Mouse (Mus musculus) thymus, adult 2 months (tissue): ENCODE measurements around the gene Olfr15. TPM values are rescaled to one million over a fixed set of nuclear protein-coding genes. Genes with fewer than 3 reads are reported as not detected.

Source experiments
- DNase-seq: peaks from one replicate; pipeline ENCODE4 v3.0.0; 2021
- H3K27ac ChIP-seq: fragments of 200-500 bp; 2 replicates; pipeline ENCODE4 v1.5.1; 2012; ENCODE audit warnings: low read length, control low read depth; ENCODE audit not compliant: control insufficient read depth, insufficient read depth
- H3K27me3 ChIP-seq: fragments of 200-500 bp; 2 replicates; pipeline ENCODE4 v1.6.1; 2012; ENCODE audit warnings: mild to moderate bottlenecking, low read length, moderate library complexity, mixed read lengths; ENCODE audit not compliant: control insufficient read depth, insufficient read depth
- H3K36me3 ChIP-seq: fragments of 200-500 bp; 2 replicates; pipeline ENCODE4 v1.6.1; 2012; ENCODE audit warnings: mild to moderate bottlenecking, low read length, moderate library complexity; ENCODE audit not compliant: control insufficient read depth, insufficient read depth
- H3K4me1 ChIP-seq: fragments of 200-500 bp; replicated peaks from 2 replicates; pipeline ENCODE4 v1.6.1; 2012; ENCODE audit warnings: low read length; ENCODE audit not compliant: control insufficient read depth, insufficient read depth
- H3K4me3 ChIP-seq: fragments of 200-500 bp; 2 replicates; pipeline ENCODE4 v1.5.1; 2012; ENCODE audit warnings: mild to moderate bottlenecking, low read length, control low read depth, moderate library complexity; ENCODE audit not compliant: control insufficient read depth, insufficient read depth
- CTCF ChIP-seq: fragments of 200-500 bp; IDR thresholded peaks from 2 replicates; pipeline ENCODE4 v1.5.1; 2012; ENCODE audit warnings: mild to moderate bottlenecking, control low read depth, low read length, moderate library complexity, borderline replicate concordance; ENCODE audit not compliant: control insufficient read depth, poor library complexity, insufficient read depth; ENCODE audit errors: extremely low read depth
- POLR2A ChIP-seq: fragments of 200-500 bp; IDR thresholded peaks from 2 replicates; pipeline ENCODE4 v1.6.1; 2012; ENCODE audit warnings: mild to moderate bottlenecking, low read length, control low read depth, moderate library complexity; ENCODE audit not compliant: control insufficient read depth, poor library complexity, insufficient read depth; ENCODE audit errors: extremely low read depth
- WGBS: fragments of 180-500 bp; shearing (Covaris S2); methylation state at CpG from one replicate; pipeline ENCODE4 v1.1.7; 2018; 5-methylcytosine and 5-hydroxymethylcytosine counted together
- polyA plus RNA-seq: library from polyadenylated mRNA; depleted of rRNA; stranded (reverse); fragments of >200 nt; gene quantifications from 2 replicates; pipeline ENCODE4 v1.2.3, GENCODE M21; 2012; rRNA removed

The Olfr15 gene
- polyA plus RNA-seq, 1 experiment, result not detected

GRCm38 (mm10) chr16:3893739-3894138 is 63.1 kb downstream of the Olfr15 start:
- Histone ChIP-seq H3K36me3 (peaks cover 15% of the 10 kb centered on the region), H3K27me3 (no peaks in the 10 kb centered on the region), H3K4me1 (peaks cover 5% of the 10 kb centered on the region), H3K4me3 (no peak overlapping the region), H3K27ac (no peak overlapping the region)
- 73% methylated on average over 3 of the region's 3 CpGs for WGBS
- TF ChIP-seq CTCF, result no peak
- no peak for TF ChIP-seq POLR2A
- no peak for DNase-seq

Other genes starting within 250 kb of the Olfr15 start
- gene Olfr161, start 239.8 kb upstream of the Olfr15 start, polyA plus RNA-seq, result not detected in 2 replicates
- 0.83 and 1.3 TPM in 2 replicates for gene Mefv, start 112.8 kb upstream of the Olfr15 start, polyA plus RNA-seq
- gene Zfp263, start 86.8 kb upstream of the Olfr15 start, polyA plus RNA-seq, result 15.7 and 16.0 TPM in 2 replicates
- gene Zfp174, start 16.4 kb downstream of the Olfr15 start, polyA plus RNA-seq, result 1.1 and 1.3 TPM in 2 replicates
- gene Naa60, start 41.5 kb downstream of the Olfr15 start, polyA plus RNA-seq, result 107 and 115 TPM in 2 replicates
- 6.3 and 7.5 TPM in 2 replicates for gene Zfp597, start 53.7 kb downstream of the Olfr15 start, polyA plus RNA-seq
- gene Gm20695, start 53.8 kb downstream of the Olfr15 start, polyA plus RNA-seq, result not detected in 2 replicates
- 9.0 and 12.0 TPM in 2 replicates for gene 1700037C18Rik, start 77.8 kb downstream of the Olfr15 start, polyA plus RNA-seq
- gene Cluap1, start 77.9 kb downstream of the Olfr15 start, polyA plus RNA-seq, result 19.4 and 22.9 TPM in 2 replicates
- gene Nlrc3, start 145.8 kb downstream of the Olfr15 start, polyA plus RNA-seq, result 136 and 157 TPM in 2 replicates
- gene Slx4, start 172.9 kb downstream of the Olfr15 start, polyA plus RNA-seq, result 71.8 and 77.4 TPM in 2 replicates
- gene Dnase1, start 206.1 kb downstream of the Olfr15 start, polyA plus RNA-seq, result 0.33 and 0.77 TPM in 2 replicates
- 90.9 and 94.2 TPM in 2 replicates for gene Trap1, start 246.9 kb downstream of the Olfr15 start, polyA plus RNA-seq